Mouse (Mus musculus): ENCODE measurements around the gene Eme2.
"Not testable (repeated sequence)": the region's sequence is repeated elsewhere in the genome, so short reads cannot be mapped to it uniquely, and the experiment has no call there.

The Eme2 gene

GRCm38 (mm10) chr17:24894995-24895547 lies at the start of gene Eme2, which contains the start of gene Mrps34:
Eme2 (minus strand) TSS chr17:24895087.
Mrps34 (plus strand) TSS chr17:24895116.
- in situ Hi-C loops (cut with MboI), result no loop called here

- in situ Hi-C loops (cut with MboI), result not testable (repeated sequence)
These were observed 48.7 kb upstream of the Eme2 start for GRCm38 (mm10) chr17:24943589-24943988.

GRCm38 (mm10) chr17:24943036-24943435 lies 48.1 kb upstream of the Eme2 start:
- in situ Hi-C loops (cut with MboI), result no loop called here

- in situ Hi-C loops (cut with MboI), result not testable (repeated sequence)
These were observed 47.6 kb upstream of the Eme2 start for GRCm38 (mm10) chr17:24942453-24942852.

GRCm38 (mm10) chr17:24937266-24937665 lies 42.4 kb upstream of the Eme2 start:
- in situ Hi-C loops (cut with MboI), result no loop called here

GRCm38 (mm10) chr17:24936259-24937237 lies 41.7 kb upstream of the Eme2 start, which contains the start of gene Mapk8ip3:
Mapk8ip3 (minus strand) TSS chr17:24936977.
- in situ Hi-C loops (cut with MboI), result no loop called here

- in situ Hi-C loops (cut with MboI), result no loop called here
These were observed 40.8 kb upstream of the Eme2 start for GRCm38 (mm10) chr17:24935666-24936065.

- in situ Hi-C loops (cut with MboI), result no loop called here
These were observed 40.0 kb upstream of the Eme2 start for GRCm38 (mm10) chr17:24934926-24935325.

- in situ Hi-C loops (cut with MboI), result no loop called here
These were observed 38.3 kb upstream of the Eme2 start for GRCm38 (mm10) chr17:24933163-24933562.

- in situ Hi-C loops (cut with MboI), result no loop called here
These were observed 37.5 kb upstream of the Eme2 start for GRCm38 (mm10) chr17:24932431-24932830.

- in situ Hi-C loops (cut with MboI), result no loop called here
These were observed 34.6 kb upstream of the Eme2 start for GRCm38 (mm10) chr17:24929506-24929905.

GRCm38 (mm10) chr17:24923246-24923645 lies 28.4 kb upstream of the Eme2 start:
- in situ Hi-C loops (cut with MboI), result no loop called here

GRCm38 (mm10) chr17:24913984-24914383 lies 19.1 kb upstream of the Eme2 start:
- in situ Hi-C loops (cut with MboI), result no loop called here

- in situ Hi-C loops (cut with MboI), result no loop called here
These were observed 12.7 kb upstream of the Eme2 start for GRCm38 (mm10) chr17:24907591-24907990.

- in situ Hi-C loops (cut with MboI), result no loop called here
These were observed 8.9 kb upstream of the Eme2 start for GRCm38 (mm10) chr17:24903767-24904166.

GRCm38 (mm10) chr17:24902671-24903474 lies 8.0 kb upstream of the Eme2 start:
- in situ Hi-C loops (cut with MboI), result no loop called here

- in situ Hi-C loops (cut with MboI), result no loop called here
These were observed 7.2 kb upstream of the Eme2 start for GRCm38 (mm10) chr17:24902124-24902523.

GRCm38 (mm10) chr17:24900014-24900413 lies 5.1 kb upstream of the Eme2 start:
- in situ Hi-C loops (cut with MboI), result no loop called here

- in situ Hi-C loops (cut with MboI), result no loop called here
These were observed 4.3 kb upstream of the Eme2 start for GRCm38 (mm10) chr17:24899153-24899552.

- in situ Hi-C loops (cut with MboI), result no loop called here
These were observed 3.4 kb upstream of the Eme2 start for GRCm38 (mm10) chr17:24898041-24898854.

- in situ Hi-C loops (cut with MboI), result no loop called here
These were observed 2.7 kb upstream of the Eme2 start for GRCm38 (mm10) chr17:24897600-24897999.

- in situ Hi-C loops (cut with MboI), result no loop called here
These were observed 2.0 kb upstream of the Eme2 start for GRCm38 (mm10) chr17:24896993-24897269.
